Mouse (Mus musculus) layer of hippocampus, postnatal 14 days (tissue): ENCODE results near the gene Mlxip. TPM values are rescaled to one million over a fixed set of nuclear protein-coding genes. Genes with fewer than 3 reads are reported as not detected.
A peak's percentile ranks its signal among the peaks of the same experiment; 100 is the strongest.

ENCODE experiments used
- DNase-seq, 2 experiments: peaks; one replicate each; pipeline ENCODE4 v3.0.0; 2021 to 2022; ENCODE audit warnings: low spot score in 2 of 2, mixed read lengths in 1 of 2
- total RNA-seq, 2 experiments: library from RNA; stranded (reverse); gene quantifications; 2 replicates each; pipeline ENCODE4 v1.2.3; 2021

Mlxip gene
- total RNA-seq, 2 experiments from 2014 or later, result 22.9 to 25.2 TPM

DNA sequence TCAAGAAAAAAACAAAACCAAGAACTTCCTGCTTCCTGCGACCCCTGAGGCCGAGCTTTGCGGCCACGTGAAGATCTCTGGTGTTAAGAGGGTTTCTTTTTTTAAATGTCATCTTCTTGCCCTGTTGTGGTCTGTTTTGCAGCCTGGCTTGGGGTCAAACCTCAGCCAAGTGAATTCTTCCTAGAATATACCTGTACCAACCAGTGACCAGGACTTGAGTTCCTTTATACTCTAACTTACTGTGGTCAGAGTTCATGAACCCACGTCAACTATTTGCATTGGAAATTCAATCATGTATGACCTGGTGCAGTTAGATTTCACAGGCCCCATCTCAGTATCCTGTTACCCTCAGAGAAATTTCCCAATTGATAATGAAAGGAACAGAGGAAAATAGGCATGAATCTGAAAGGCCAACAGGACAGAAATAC, 15.1 kb upstream of the Mlxip start:
- no peak for DNase-seq

DNA sequence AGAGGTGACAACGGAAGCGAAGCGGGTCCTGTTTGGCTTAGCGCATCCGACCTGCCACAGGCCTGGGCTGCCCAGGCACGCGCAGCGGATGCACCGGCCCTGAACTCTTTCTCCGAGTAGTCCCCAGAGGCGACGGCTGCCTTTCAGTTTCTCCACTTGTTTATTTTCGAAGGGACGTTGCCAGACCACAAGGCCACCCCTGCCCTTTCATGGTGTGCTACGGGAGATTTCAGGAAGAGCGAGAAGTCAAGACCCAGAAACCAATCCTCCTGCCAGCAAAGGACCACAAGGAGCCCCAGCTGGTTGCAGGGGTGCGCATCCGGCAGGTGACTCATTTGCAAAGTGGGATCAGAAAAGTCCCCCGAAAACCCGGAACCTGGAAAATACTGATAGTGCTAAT, 12.6 kb upstream of the Mlxip start:
- no peak for DNase-seq

DNA sequence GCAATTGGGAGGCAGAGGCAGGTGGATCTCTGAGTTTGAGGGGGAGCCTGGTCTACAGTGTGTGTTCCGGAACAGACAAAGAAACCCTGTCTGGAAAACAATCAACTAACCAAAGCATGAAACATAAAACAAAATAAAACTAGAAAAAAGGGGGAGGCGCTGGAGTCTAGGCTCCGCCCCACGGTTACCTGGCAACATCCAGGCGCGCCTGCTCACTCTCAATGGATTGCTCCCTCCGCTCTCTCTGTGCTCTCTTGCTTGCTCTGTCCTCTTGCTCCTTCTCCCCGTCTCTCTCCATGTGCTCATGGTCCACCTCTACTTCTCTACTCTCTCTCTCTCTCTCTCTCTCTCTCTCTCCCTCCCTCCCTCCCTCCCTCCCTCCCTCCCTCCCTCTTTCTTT, 11.9 kb upstream of the Mlxip start:
- no peak for DNase-seq

DNA sequence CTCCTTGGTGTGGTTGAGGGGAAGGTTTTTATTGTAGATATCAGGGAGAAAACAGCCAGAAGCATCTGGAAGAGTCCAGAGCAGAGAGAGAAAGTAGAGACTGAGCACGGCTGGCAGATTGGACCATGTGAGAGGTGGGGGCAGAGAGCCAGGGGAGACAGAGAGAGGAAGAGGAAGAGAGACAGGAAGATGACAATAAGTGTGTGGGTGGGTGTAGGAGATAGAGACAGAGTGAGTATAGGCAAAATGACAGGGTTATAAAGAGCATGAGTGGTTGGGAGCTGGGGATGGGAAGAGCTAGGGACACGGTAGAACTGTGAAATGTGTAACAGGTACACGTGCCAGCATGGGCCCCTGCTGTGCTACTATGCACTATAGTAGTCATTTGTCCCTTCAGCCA, 6.1 kb upstream of the Mlxip start:
- DNase-seq, result no peak

DNA sequence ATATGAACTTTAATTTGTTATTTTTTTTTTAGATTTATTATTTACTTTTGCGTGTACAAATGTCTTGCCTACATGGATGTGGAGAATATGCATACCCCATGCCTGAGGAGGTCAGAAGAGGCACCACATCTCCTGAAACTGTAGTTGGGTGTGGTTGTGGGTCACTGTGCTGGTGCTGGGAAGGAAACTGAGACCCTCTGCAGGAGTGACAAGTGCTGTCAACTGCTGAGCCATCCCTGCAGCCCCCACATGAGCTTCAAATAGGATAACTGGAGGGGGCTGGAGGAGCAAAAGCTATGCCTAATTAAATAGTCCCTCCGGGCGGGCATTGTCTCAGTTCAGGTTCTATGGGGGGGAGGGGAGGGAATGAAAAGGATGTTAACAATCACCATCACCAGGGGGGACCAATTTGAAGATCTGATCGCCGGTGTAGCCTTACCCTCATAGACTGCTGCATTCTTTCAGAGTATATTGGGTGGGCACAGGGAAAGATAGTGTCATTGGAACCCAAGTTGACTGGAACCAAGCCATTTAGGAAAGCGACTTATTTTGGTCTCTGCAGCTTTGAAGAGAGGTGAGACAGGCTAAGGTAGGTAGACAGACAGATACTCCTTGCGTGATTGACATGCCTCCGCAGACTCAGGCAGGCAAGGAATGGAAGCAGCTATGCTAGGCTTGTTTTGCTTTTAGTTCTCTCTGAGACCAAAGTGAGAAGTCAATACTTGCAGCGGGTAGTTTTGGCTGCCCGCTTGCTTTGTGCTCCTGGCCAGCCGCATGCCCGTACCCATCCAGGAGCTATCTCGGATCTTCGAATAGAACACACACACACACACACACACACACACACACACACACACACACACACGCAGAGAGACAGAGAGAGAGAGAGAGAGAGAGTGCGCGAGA, 3.8 kb upstream of the Mlxip start:
- DNase-seq, result peak in 1 of 2 experiments; percentile 35

DNA sequence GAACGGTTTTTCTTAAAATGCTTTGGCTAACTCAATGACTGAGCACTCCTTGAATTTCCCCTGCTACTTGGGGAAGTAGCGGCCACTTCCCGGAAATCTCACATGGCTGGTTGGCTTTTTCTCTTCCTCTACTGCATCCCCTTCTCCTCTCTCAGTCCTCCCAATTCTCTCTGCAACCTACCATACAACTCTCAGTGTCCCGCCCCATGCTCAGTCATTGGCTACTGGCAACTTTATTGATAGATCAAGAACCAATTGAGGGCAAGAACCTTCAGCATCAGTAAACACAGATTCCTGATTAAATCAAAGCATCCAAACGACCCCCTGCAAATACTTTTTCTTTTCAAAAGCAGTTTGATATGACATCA, 3.2 kb upstream of the Mlxip start:
- peak; percentile 52 to 81 for DNase-seq

DNA sequence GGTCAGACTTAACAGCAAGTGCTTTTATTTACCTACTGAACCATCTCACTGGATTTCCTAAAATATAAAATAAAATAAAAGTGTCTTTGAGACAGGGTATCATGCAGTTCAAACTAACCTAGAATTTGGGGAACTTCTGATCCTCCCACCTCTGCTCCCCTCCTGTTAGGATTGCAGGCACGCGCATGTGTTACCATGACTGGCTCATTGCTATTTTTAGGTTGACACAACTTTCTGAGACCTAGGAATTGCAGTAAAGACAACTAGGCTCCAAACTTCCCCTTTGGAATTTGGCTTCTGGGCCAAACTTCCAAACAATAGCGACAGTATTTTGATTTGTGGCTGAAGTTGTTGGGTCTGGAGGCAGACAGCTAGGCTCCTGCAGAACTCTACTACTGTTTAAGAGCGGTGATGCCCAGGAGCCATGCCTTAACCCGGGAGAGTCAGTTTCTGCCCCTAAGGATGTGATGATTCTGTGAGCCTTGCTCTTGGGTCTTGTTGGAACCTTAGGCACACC, 754 bp upstream of the Mlxip start:
- DNase-seq, result no peak

DNA sequence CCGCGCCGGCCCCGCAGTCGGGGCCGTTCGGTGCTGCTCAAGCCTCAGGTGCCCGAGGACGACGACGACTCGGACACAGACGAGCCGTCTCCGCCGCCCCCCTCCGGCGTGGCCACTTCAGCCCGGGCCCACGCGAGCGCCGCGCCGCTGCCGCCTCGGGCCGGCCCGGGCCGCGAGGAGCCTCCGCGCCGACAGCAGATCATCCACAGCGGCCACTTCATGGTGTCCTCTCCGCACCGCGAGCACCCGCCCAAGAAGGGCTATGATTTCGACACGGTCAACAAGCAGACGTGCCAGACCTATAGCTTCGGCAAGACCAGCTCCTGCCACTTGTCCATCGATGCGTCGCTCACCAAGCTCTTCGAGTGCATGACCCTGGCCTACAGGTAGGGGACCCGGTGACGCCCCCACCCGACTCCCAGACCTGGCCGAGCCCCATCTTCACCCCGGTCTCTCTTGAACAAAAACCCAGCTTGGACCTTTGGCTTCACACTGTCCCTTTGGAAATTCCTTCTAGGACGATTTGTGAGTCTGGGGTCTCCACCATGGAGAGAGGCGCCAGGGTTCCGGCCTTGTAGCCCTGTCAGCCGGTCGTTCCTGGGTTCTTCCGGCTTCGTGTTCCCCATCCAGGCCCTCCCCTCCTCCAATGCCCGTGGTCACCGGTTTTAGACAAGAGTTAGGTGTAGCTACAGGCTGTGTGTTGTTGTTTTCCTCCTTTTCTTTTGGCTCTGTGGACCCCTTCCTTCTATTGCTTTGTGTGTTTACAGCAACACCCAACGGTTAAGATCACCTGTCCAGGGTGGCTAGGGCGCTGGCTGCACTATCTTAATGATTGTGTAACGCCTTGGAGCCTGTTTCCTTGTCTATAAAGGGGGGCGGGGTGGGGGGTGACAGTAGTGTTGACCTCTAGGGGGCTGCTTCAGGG, 621 bp downstream of the Mlxip start:
- DNase-seq, result no peak

DNA sequence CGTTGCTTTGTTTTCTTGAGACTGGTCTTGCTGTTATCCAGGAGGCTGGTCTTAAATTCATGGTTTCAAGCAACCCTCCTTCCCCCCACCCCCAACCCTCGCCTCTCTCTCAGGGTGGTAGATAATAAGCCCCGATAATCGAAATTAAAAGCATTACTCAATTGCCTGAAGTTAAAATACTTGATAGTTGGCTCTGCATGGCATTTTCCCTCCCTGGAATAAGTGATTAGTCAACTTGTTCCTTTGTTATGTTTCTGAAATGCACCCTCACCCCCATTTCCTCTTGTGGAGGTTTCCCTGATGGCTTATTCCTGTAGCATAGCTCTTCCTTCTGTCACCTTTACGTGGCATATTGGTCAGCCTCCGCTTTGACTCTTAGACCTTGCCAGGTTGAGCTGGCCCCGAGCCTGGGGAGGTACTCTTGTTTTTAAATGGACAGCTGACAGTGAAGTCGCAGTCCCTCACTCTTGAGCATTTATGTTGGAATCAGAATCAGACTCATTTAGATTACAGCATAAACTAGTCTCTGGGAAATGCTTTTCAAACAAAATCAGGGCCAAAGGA, 2.4 kb downstream of the Mlxip start:
- DNase-seq, result no peak

DNA sequence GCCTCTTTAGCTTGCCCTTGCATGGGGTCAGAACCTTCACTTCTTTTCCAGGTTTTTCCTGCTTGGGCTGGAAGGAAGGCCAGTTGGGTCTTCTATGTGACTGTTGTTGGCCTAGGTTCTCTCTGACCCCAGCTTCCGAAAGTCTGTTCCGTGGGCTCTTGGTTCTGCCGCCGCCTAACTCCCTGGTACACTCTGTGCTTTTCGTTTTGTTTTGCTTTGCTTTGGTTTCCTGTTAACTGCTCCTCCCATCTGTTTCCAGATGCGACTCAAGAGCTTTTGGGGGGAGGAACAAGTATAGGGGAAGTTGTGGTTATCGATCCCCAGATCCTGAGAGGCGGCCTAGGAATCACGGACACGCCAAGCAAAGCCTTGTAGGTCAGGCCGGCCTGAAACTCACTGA, 3.2 kb downstream of the Mlxip start:
- DNase-seq, result peak in 1 of 2 experiments; percentile 47

DNA sequence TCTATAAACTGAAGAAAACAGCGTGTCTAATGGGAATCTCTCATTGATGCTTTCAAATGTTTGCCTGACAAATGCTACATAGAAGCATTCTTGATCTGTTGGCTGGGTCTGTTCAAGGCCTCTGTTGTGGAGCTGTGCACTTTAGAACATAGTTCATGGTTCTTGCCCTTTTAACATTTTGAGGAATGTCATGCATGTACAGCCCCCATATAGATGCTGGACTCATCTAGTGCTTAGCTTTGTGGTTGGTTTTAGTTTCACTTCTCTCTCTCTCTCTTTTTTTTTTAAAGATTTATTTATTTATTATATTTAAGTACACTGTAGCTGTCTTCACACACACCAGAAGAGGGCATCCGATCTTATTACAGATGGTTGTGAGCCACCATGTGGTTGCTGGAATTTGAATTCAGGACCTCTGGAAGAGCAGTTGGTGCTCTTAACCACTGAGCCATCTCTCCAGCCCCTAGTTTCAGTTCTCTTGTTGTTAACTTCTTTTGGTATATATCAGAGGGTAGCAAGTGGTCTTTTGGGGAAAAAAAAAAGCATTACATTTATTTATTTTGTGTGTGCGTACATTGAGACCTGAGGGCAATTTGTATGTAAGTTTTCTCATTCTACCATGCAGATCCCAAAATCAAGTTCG, 4.4 kb downstream of the Mlxip start:
- DNase-seq, result no peak

DNA sequence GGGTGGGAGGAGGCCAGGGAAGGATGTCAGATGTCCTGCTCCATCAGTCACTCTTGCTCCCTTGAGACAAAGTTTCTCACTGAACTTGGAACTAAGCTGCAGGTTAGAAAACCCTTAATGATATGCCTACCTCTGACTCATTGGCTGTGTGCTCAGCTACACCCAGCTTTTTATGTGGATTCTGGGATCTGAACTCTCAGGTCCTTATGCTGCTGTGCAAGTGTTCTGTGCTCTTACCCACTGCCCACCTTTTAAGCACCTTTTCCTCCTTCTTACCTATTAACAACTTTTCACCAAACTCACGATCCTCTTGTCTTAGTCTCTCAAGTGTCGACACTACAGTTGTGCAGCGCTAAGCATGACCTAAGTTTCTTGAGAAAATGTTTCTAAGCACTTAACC, 9.9 kb downstream of the Mlxip start:
- DNase-seq, result no peak

DNA sequence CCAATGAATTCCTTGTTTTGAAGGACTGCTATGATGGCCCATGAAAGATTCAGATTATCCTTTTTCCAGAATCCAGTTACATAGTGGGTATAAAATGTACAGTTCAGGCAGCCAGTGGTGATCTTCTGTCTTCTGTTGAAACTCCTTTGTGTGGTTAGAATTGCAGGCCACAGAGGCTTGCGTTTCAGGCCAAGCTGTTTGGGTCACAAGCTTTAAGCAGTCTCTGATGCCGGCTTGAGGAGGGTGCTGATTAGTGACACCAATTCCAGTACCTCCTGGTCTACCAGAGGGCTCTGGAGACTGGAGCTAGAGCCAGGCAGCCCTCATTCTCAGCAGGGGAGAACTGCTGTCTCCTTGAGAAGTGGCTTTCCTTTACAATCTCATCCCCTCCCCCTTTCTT, 12.4 kb downstream of the Mlxip start:
- DNase-seq, result no peak

DNA sequence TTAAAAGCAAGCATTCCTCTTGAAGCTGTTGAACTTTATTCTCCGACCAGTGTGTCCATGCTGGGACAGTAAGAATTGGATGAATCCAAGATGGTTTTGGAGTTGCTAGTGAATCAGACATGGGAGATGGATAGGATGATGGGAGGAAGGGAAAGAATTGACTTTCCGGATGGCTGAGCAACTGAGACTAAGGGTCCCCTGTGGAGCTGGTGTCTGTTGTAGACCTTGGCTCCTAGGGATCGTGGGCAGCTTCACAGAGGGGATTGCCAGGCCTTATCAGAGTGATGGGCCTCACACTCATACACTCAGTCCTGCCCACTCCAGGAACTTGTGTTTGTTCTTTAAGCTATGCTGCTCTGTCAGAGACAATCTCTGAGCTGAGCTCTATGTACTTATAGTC, 13.6 kb downstream of the Mlxip start:
- DNase-seq, result no peak

DNA sequence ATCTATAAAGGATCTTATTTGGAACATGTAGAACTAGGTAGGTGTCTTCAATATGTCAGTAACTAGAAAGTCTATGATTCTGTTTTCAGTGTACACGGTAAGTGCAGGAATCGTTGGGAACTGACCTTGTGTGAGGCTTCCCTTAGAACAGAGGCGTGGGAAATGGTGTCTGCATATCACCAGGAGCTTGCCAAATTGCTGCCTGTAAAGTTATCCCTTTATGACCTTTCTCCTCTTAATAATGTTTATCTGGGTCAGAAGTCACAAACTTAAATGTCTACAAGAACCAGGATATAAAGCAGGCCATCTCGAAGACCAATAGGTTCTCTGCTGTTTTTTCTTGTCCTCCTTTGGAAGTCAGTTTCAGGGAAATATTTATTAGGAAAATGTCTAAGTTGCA, 17.6 kb downstream of the Mlxip start:
- DNase-seq, result no peak

DNA sequence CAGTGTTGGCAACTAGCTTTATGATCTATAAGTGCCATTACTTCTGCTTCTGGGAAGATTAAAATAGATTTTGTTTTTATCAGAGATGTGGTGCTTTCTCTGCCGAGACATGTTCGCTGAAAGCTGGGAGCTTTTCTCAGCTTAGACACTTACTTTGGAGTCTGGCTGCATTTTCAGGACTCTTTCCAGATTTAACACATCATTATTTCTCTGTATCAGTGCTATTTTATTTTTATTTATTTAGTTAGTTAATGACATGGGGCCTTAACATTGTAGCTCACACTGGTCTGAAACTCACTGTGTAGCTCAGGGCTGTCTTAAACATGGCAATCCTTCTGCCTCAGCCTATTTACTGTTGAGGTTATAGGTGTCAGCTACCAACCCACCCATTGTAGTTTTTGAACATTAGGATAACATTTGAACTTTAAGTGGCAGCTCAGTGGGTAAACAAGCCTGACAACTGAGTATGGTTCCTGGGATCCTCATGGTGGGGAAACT, 19.3 kb downstream of the Mlxip start:
- no peak for DNase-seq

DNA sequence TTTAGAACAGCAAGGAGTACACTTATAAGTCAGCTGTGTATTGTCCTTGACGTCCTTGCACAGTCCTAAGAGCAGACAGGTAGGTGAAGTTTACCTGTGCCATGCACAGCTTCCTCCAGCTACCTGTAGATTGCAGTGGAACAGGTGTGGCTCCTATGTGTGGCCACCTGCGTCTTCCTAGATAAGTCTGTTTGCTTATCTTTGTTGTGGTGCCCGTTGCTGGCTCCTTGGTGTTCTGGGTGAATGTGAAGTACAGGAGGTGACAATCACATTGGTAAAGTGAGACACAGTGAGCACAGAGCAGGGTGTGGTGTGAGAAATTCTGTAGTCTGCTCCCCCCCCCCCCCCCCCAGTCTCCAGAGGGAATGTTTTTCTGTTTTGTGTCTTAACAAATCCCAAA, 21.6 kb downstream of the Mlxip start:
- DNase-seq, result no peak

DNA sequence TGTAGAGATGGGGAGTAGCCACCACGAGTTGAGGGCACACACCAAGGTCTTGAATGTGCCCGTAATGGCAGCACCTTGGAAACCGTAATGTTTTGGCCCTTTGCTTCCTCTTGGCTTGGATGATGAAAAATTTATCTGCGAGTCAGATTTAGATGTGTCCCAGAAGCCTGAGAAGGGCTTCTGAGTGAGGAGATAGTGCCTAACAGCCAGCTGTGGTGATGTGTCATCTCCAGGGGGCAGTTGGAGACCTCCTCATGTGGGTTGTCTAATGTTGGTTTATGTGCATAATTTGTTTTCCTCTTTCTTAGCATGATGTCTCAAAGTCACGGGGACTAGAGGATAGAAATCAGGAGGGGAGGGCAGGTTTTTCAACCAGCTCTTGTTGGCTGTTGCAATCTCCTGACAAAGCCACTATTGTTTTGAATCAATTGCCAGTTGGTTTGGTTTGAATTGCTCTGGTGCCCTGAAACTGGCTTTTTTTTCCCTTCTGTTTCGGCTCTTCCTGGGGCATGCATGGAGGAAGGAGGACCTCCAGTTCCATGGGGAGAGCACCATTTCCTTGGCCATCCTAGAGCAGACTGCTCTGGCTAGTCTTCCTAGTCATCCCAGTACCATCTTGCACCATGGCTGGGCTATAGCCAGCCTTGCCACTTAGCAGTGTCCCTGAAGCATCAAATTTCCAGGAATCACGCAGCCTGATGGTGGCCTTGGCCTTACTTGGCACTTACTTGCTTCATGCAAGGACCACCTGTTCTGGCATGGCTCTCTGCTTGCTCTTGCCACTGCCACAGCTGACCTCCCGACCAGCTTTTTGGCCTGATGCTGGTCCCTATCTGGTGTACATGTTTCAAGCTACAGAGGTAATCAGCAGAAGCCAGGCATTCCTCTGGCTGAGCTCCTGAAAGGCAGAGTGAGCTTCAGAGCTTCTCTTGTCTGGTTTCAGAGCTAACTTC, 22.2 kb downstream of the Mlxip start:
- no peak for DNase-seq

DNA sequence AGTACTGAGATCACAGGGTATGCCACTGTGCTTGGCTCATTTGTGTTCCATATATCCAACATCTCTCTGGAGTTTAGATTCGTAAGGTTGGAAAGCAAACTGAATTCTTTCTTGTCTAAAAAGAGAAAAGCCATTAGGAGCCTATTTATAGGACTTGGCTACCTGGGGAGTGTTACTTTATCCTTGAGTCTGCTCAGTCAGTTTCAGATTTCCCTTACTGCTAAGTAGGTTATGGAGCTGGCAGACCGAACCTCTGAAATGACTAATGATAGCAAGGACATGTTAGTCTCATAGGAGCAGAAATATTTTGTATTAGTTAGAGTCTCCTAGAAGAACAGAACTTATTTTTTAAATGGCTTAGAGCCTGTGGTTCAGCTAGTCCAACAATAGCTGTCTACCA, 29.3 kb downstream of the Mlxip start:
- DNase-seq, result no peak

DNA sequence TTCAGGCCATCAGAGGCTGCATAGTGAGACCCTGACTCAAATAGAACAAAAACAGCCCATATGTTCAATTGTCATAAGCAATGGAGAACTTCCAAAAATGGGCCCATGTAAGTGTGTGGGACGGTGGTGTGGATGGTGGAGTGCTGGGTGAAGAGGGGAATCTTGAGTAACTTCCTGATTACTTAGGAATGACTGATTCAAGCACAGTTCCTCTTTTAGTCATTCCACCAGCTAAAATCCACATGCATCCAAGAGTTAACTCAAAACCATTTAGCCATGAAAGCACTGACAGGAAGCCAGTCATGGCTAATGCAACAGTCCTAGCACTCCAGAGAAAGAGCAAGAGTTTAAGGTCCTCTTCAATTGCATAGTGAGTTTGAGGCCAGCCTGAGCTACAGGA, 33.0 kb downstream of the Mlxip start:
- no peak for DNase-seq
